Mouse (Mus musculus): ENCODE data around the gene Hras. TPM values are rescaled to one million over a fixed set of nuclear protein-coding genes. Genes with fewer than 3 reads are reported as not detected.

The Hras gene
- total RNA-seq, 2 experiments from 2014 or later: 105 to 119 TPM

DNA sequence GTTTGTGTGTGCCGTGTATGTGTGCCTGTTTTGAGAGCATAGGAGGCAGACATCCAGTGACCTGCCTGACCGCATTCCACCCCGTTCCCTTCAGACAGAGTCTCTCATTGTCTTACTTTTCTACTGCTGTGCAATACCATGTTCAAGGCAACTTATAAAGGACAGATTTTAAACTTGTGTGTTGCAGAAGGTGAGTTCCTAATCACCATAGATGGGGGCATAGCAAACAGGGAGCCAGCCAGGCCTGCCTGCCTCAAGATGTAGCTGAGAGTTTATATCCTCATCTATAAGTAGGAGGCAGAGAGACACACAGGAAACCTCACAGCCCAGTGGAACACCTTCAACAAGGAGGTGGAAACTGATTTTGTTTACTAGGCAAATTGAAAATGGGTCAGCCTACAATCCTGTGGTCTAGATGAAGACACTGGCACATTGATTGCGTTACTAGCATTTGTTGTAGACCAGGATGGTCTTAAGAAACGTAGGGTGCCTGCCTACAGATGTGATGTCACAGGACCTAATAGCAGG is 20.4 kb downstream of the Hras start:
- DNase-seq: no peak

DNA sequence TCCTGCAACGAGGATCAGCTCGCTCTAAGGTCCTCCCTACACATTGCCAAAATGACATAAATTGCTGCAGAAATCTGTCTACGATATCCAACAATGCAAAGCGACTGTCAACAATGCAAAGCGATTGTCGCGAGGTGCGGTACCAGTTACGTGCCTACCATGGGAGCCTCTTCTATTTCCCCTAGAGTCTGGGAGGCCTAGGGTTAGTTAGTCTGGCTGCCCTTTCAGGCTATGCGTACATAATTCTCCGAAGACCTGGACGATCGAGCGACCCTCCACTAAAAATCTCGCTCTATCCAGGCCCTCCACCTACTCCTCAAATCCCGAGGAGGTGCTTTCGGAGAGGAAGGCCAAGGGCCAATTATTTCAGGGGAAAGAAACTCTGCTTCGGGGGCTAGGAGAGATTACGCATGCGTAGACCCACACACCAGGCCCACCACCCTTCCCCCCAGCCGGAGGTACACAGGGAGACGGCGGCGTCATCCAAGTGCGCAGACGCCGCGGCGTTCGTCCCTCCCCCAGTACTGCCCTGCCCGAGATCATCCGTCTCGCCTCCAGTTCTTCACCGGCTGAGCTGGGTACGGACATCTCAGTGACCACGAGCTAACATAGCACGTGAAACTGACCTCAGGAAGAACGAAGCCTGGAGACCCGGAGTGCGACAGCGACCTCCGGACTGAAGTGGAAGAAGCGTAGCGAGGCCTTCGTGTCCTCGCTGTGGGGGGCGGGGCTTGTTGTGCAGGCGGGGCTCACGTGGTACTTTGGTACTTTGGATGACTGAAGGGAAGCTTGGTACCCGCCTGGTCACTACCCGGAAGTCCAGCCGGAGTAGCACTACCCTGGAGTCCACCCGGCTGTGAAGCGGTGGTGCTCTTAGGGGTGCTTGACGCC is 21.4 kb downstream of the Hras start, which contains the start of gene Rnh1:
Gene Rnh1, minus strand, starts transcription at position 742 of the 891 bp plus-strand sequence.
- peak; percentile 92 for DNase-seq

DNA sequence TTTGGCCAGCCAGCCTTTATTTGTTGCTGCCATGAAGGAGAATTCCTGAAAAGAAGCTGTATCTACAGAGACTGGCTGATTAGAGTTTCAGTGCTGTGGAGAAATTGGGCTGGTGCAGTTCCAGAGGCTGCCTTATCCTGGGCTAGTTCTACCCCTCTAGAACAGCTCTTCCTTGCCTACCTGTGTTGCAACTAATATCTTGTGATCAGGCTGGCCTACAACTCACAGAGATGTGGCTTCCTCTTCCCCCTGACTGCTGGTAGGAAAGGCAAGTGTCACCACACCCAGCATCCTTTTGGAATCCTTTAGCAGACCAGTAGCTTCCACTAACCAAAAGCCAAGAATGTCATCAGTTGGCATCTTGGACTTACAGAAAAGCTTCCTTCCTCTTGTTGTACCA is 23.9 kb downstream of the Hras start:
- DNase-seq: no peak

DNA sequence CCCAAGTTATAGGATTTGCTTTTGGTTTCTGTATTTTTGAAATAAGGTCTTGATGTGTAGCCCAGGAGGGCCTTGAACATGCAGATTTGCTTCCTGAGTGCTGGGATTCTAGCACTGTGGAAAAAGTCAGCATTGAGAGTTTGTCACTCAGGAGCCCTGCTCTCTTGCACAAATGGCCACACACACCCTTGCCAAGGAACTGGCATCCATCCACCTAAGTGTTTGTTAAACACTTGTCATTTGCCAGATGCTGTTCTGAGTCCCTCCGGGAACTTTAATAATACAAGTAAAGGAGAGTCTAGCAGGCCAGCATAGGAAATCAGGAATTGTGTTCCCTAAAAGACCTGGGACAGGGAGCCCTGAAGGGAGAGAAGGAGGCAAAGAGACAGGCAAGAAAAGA is 24.5 kb downstream of the Hras start:
- DNase-seq: no peak

DNA sequence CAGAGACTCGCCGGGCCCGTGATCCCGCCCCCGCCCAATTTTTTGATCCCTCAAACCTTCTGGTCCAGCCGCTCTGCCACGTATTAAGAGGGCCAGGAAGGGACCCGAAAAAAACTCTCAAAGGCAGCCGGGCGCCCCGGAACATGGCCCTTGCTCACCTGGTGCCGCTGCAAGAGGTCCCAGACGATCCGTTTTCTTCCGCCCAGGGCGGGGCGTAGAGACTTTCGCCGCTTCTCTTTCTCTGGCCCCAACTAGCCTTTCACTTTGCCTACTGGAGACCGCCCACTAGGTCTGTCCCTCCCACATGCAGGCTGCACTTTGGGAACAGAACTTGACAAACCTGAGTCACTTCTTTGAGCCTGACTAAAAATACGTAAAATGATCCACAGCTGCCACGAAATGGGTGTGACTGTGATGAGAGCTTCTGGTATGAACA is 25.3 kb downstream of the Hras start:
- DNase-seq: peak; percentile 62

DNA sequence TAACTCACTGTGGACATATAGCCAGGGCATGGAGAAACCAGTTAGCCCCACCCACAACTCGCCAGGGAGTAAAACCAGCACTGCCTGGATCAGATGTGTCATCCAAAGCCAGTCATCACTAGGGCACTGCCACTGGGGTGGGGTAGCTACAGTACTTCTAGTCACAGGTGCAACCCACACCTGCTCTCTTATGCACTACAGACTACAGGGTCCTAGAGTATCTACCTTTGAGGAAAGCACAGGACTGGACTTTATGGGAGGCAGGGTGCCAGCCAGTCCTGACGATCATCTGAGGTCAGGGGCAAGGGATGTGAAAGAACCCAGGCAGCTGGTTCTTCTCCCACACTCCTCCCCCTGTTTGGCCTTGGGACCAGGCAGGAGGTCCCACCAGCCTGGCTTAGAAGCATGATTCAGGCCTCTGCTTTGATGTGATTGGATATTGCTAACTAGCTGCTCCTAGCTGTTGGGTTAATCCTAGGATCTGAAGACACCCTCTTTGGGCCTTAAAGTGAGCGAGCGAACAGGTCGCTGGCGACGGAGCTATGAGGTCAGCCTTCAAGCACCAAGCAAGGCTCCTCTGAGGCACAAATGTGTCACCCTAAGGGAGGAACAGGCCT is 25.8 kb downstream of the Hras start:
- peak; percentile 50 for DNase-seq

DNA sequence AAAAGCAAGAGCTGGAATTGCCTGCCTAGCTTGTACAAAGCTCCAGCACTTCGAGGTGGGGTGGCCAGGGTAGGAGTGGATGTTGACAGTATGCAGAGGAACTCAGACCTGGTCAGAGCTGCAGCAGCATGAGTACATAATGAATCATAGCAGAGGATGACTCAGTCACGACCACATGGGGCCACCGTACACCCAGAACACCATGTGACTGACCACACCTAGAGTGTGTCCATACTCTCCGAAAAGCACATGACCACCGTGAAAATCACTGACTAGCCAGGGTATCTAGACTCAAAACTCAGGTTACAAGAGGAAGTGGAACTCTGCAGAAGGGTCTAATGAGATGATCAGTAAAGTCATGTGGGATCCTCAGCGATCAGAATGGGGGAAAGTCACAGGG is 29.0 kb downstream of the Hras start:
- DNase-seq: no peak

DNA sequence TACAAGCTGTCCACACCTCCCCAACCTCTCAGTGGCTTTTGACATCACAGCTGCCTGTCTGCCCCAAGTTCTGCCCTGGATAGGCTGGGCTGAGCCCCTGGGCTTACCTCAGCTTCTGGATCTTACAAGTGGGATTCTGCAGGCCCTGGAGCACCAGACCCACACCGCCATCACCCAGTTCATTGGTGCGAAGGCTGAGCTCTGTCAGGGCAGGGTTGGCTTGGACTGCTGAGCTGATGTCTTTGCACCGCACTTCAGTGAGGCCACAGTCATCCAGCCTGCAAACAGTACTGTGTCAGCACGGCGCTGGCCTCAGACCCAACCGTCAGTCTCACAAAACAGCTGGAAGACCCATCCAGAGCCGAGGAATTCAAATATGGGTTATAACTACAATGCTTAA is 29.4 kb downstream of the Hras start:
- no peak for DNase-seq

DNA sequence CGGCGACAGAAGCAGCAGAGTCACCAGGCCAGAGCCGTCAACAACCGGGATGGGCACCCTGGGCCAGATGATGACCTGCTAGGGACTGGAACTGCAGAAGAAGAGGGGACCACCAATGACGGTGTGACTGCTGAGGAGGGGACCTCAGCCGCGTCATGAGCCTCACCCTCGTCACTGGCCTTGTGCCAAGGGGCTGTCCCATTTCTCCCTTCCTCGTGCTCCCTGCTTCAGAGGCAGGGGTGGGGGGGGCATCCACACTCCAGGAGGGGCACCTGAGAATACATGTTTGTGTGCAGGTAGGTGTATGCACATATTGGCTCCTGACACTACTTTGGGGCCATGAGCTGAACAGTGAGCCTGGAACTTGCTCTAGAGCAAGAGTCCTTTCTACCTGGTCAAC is 38.4 kb downstream of the Hras start:
- DNase-seq: no peak

DNA sequence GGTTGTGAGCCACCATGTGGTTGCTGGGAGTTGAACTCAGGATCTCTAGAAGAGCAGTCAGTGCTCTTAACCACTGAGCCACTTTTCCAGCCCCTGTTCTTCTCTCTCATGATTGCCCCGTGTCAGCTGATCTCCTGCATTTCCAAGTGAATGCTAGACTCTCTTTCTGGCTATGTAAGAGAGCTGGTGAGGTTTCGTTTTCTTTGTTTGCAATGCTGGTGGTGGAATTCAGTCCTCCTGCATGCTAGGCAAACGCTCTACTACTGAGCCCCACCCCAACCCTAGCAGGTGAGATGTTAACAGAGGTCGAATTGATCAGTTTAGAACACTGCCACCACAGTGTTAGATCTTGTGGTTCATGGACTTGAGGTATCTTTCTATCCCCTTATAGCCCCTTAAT is 45.2 kb downstream of the Hras start:
- DNase-seq: no peak

DNA sequence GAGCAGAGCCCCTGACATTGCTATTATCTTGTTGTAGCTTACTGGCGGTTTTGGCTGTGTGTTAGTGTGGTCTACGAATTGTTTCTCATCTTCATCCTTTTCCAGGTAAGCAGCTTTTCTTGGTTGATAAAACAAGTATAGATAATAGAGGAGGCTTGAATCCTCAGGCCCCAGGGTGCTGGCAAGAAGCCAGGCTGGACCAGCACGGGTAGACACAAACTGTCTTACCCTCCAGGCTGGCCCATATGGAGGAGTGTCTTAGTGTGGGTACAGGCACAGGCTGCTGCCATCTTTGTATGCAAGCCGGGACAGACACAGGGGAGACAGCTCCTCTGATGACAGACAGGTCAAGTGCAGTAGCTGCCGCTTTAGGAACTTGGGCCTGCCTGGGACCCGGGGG is 46.8 kb downstream of the Hras start:
- DNase-seq: no peak

DNA sequence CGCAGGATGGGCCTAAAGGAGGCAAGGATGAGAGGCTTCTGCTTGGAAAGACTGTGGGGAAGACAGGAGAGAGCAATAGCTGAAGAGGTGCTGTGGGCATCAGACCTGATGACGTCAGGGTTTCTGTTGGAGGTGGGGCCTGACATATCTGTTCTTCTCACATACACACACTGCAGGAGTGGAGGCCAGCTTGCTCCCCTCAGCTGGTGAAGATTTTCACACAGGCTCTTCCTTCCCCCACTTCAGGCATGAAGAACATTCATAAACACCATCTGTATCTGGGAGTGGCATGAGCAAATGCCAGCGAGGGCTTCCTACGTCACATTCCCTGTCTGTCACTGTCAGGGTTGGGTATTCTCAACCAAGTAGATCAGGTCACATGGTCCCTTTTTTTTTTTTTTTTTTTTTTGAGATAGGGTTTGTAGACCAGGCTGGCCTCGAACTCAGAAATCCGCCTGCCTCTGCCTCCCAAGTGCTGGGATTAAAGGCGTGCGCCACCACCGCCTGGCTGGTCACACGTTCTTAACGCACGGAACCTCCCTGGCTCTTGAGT is 47.7 kb downstream of the Hras start:
- DNase-seq: no peak

DNA sequence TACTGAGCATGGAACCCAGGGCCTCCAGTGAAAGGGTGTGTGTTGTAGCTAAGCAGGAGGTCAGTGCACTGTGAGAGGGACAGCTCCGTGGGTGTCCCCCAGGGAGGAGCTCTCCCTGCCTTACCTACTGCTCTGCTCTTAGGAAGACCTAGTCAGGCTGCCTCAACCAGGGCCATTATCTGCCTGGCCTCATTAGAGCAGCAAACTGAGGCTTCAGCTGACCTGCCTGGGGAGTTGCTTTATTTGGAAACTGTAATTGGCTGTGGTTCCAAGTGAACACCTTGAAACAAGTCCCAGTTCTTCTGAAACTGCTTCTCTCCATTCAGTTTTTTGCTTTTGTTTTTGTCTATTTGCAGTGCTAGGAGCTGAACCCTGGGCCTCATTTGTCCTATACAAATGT is 48.4 kb downstream of the Hras start:
- no peak for DNase-seq

DNA sequence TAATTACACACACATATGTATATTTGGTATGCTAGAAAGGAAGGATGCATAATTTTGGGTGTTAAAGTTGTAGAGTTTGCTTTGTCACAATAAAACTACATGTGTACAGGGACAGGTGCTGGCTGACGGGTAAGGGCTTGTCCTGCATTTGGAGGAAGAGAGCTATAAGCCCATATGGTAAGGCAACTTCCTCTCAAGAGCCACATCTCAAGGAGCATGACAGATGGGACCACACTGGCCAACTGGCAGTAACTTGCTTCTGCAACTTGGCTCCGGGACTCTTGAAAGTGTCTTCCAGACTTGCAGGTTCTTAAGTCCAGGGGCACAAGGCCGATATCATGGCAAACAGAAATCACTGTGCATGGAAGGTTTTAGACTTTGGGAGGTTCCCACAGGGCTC is 49.2 kb downstream of the Hras start:
- no peak for DNase-seq

DNA sequence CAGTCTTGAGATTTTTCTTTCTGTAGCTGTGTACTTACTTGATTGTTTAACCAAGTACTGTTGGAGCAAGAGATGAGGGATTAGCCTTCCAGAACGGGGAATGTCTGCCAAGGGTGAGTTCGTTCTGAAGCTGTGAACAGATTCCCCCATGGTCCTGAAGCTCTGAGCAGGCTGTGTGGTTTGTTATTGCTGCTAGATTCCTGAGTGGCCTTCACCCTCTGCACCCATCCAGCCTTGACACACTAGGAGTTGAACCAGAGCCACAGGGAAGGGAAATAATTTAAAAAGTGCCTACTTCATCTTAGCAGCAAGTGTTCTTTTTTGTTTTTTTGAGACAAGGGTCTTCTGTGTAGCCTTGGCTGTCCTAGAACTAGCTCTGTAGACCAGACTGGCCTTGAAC is 49.9 kb downstream of the Hras start:
- DNase-seq: no peak

DNA sequence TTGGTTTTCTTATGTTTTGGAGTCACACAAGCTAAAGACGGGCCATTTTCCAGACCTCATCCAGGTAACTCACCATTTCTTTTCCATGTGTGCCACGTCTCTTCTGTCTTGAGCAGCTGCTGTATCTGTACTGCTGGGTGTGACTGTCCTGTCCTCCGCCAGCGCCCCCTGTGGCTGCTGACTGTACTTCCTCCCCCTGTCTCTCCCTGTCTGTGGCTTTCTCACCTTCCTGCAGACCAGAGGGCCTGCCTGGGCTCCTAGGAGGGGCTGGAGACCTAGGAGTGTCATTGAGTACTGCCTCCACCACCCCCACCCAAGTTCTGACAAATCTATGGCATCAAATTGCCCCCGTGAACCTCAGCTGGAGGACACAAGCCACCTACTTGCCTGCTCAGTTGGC is 50.7 kb downstream of the Hras start:
- peak; percentile 51 for DNase-seq

DNA sequence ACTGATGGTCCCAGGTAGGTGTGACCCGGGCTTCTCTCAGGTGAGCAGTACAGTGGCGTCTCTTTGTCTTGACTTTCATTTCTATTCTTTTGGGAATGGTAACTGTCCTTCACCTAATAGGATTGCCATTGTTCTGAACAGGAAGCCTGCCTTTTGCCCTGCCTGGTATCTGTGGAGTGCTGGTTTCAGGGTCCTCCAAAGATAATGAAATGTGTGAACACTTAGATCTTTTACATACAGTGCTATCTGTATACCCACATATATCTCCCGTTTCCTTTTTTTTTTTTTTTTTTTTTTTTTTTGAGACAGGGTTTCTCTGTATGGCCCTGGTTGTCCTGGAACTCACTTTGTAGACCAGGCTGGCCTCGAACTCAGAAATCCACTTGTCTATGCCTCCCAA is 52.5 kb downstream of the Hras start:
- no peak for DNase-seq

Small RNAs within 50 kb of the gene (microRNA-seq; reads per million reads assigned to microRNA genes)
- gene Mir210: 802 to 1,491 reads per million in 2 experiments

Other genes starting within 250 kb of the Hras start
- 1 to 10 TPM in 1 of 2 experiments, under 1 TPM in 1; 0.72 to 1.4 TPM for gene Ifitm5, start 243.7 kb downstream of the Hras start, total RNA-seq (2021)
- gene Gm45717, start 238.1 kb downstream of the Hras start, total RNA-seq (2021): not detected
- gene Ifitm2, start 238.0 kb downstream of the Hras start, total RNA-seq (2021): 100 to 1,000 TPM; 178 to 182 TPM
- 1 to 10 TPM; 2.6 to 3.0 TPM for gene Ifitm1, start 226.8 kb downstream of the Hras start, total RNA-seq (2021)
- 10 to 100 TPM; 79.3 to 83.8 TPM for gene Ifitm3, start 183.2 kb downstream of the Hras start, total RNA-seq (2021)
- gene Ifitm6, start 176.1 kb downstream of the Hras start, total RNA-seq (2021): under 1 TPM in 1 of 2 experiments, not detected in 1; 0.56 TPM
- gene Gm17387, start 164.9 kb downstream of the Hras start, total RNA-seq (2021): not detected
- gene B4galnt4, start 132.9 kb downstream of the Hras start, total RNA-seq (2021): under 1 TPM; 0.26 to 0.54 TPM
- under 1 TPM in 1 of 2 experiments, not detected in 1; 0.23 TPM for gene Pkp3, start 115.8 kb downstream of the Hras start, total RNA-seq (2021)
- 1 to 10 TPM; 3.3 to 4.3 TPM for gene Sigirr, start 93.4 kb downstream of the Hras start, total RNA-seq (2021)
- under 1 TPM in 1 of 2 experiments, not detected in 1; 0.20 TPM for gene Ano9, start 76.2 kb downstream of the Hras start, total RNA-seq (2021)
- gene Ptdss2, start 71.6 kb downstream of the Hras start, total RNA-seq (2021): 10 to 100 TPM; 40.2 to 42.5 TPM
- 10 to 100 TPM; 73.9 to 84.0 TPM for gene Rnh1, start 21.1 kb downstream of the Hras start, total RNA-seq (2021)
- 1 to 10 TPM; 4.3 to 4.5 TPM for gene Lrrc56, start 152 bp upstream of the Hras start, total RNA-seq (2021)
- gene Lmntd2, start 20.1 kb upstream of the Hras start, total RNA-seq (2021): not detected
- gene Rassf7, start 21.9 kb upstream of the Hras start, total RNA-seq (2021): 1 to 10 TPM; 4.1 to 6.1 TPM
- 10 to 100 TPM; 44.3 to 52.2 TPM for gene Phrf1, start 34.8 kb upstream of the Hras start, total RNA-seq (2021)
- 1 to 10 TPM; 1.3 to 1.4 TPM for gene Irf7, start 72.5 kb upstream of the Hras start, total RNA-seq (2021)
- not detected for gene Cdhr5, start 82.8 kb upstream of the Hras start, total RNA-seq (2021)
- not detected for gene Sct, start 85.1 kb upstream of the Hras start, total RNA-seq (2021)
- not detected for gene Drd4, start 98.0 kb upstream of the Hras start, total RNA-seq (2021)
- gene Deaf1, start 133.7 kb upstream of the Hras start, total RNA-seq (2021): 10 to 100 TPM; 27.8 to 30.6 TPM
- gene Tmem80, start 133.7 kb upstream of the Hras start, total RNA-seq (2021): 10 to 100 TPM; 15.9 to 16.3 TPM
- gene Eps8l2, start 144.9 kb upstream of the Hras start, total RNA-seq (2021): 1 to 10 TPM; 1.9 TPM
- 100 to 1,000 TPM; 126 to 134 TPM for gene Taldo1, start 198.2 kb upstream of the Hras start, total RNA-seq (2021)
- gene Gatd1, start 220.1 kb upstream of the Hras start, total RNA-seq (2021): 10 to 100 TPM; 12.5 to 12.9 TPM
- gene Cend1, start 235.5 kb upstream of the Hras start, total RNA-seq (2021): 1 to 10 TPM; 1.5 to 1.6 TPM
- 10 to 100 TPM; 30.5 to 32.3 TPM for gene Slc25a22, start 243.9 kb upstream of the Hras start, total RNA-seq (2021)